Mouse (Mus musculus) E14TG2a.4 (cell line): ENCODE results near the gene Pabpc4.

ENCODE experiments used
- H3K27me3 ChIP-seq: 2 replicates; pipeline ENCODE4 v1.6.1; 2014; ENCODE audit warnings: low read length, control low read depth; ENCODE audit not compliant: insufficient read depth
- H3K36me3 ChIP-seq: 2 replicates; pipeline ENCODE4 v1.6.1; 2014; ENCODE audit warnings: low read length, control low read depth; ENCODE audit not compliant: insufficient read depth
- H3K4me1 ChIP-seq: replicated peaks from 2 replicates; pipeline ENCODE4 v1.6.1; 2014; ENCODE audit warnings: low read depth, low read length, control low read depth
- H3K4me3 ChIP-seq: replicated peaks from 2 replicates; pipeline ENCODE4 v1.5.1; 2014; ENCODE audit warnings: mild to moderate bottlenecking, low read length
- H3K9me3 ChIP-seq: 2 replicates; pipeline ENCODE4 v1.6.1; 2014; ENCODE audit warnings: low read length, control low read depth
- CTCF ChIP-seq: conservative IDR thresholded peaks from 2 replicates; pipeline ENCODE4 v1.5.1; 2014; ENCODE audit warnings: low read length
- NANOG ChIP-seq: IDR thresholded peaks from 2 replicates; pipeline ENCODE4 v1.6.1; 2014; ENCODE audit warnings: borderline replicate concordance, low read length, mixed read lengths
- POU5F1 ChIP-seq: IDR thresholded peaks from 2 replicates; pipeline ENCODE4 v1.6.1; 2014; ENCODE audit warnings: low read length, borderline replicate concordance

The Pabpc4 gene

DNA sequence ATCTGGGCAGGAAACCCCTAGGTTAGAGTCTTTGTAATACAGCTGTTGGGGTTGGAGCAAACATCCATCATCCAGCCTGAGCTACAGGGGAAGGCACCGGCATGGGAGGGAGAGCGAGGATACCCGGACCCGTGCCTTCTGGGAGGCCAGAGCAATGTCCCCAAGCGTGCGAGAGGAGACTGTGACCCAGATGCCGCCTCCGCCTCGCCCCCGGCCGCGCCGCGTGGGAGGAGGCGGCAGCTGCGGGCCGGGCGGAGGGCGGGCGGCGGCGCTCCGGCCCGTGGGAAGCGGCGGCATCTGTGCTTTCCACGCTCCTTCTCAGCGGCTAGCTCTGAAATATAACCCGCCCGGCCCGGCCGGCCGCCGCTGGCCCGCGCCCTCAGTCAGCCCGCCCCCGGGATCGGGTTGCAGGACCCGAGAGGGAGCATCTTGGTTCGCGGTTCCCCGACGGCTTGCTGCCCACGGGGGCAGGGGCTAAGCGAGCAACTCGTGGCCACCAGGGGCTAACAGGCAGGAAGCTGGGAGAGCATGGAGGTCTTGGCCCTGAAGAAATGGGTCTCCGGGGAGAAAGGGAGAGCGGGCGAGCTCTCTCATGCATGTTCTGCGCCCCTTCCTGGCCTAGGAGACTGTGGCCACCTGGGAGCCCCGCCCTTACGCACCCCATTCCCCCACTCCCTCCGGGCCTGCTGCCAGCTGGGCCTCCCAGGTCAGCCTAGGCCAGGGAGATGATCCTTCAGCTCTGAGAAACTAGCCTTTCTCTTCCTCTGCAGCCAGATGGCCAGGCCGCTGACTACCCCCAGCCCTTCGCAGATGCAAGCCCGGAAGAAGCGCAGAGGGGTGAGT, 22.6 kb upstream of the Pabpc4 start:
- Histone ChIP-seq H3K27me3 (peaks cover 94% of the 10 kb centered on the region), H3K4me3 (peak overlapping the region; percentile 76), H3K9me3 (0 out of 2 replicates have a peak, but pooled peaks cover 3% of the 10 kb centered on the region), H3K36me3 (no peaks in the 10 kb centered on the region), H3K4me1 (peaks cover 11% of the 10 kb centered on the region; the same call in 1 of the 2 replicates)
- TF ChIP-seq NANOG (no peak), CTCF (no peak), POU5F1 (no peak)

DNA sequence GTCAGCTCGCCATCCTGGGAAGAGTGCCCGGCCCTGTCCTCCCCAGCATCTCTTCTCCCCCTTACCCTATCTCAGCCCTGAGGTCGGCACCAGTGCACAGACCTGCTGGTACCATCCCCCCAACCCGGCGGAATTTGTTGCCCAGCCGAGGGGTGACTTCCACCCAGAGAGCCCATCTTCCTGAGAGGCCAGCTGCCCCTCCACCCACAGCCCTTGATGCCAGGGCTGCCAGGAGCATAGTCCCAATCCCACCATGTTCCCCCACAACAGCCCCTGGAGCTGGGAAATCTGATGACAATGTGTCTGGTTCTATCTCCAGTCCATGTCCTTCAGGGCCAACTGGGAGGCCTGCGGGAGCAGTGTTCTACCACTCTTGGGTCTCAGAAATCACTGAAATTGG, 15.9 kb upstream of the Pabpc4 start:
- H3K9me3 ChIP-seq, result no peaks in the 10 kb centered on the region
- H3K36me3 ChIP-seq, result no peaks in the 10 kb centered on the region
- H3K4me3 ChIP-seq, result no peak overlapping the region
- TF ChIP-seq POU5F1 (no peak), CTCF (no peak), NANOG (no peak)
- H3K27me3 ChIP-seq, result peaks cover 63% of the 10 kb centered on the region
- H3K4me1 ChIP-seq, result 0 out of 2 replicates have a peak, but pooled peaks cover 4% of the 10 kb centered on the region

DNA sequence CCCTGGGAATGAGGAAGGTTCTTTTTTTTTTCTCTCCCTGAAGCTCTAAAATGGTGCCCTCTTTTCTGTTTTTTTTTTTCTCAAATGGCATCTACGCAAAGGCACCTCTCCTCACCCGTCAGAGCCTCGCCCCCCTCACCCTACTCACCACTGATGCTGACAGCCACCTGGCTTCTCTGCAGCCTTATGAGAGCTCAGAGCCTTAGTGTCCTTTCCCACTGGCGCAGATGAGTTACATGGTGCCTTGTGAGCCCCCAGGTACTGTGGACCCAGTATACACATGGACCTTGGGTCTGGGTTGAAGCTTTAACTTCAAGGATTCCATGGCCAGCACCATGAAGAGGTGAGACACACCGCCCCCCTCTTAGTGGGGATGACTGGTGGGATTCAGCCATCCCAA, 15.5 kb upstream of the Pabpc4 start:
- no peak for TF ChIP-seq NANOG
- no peak for TF ChIP-seq CTCF
- TF ChIP-seq POU5F1, result no peak
- H3K4me1 ChIP-seq, result 0 out of 2 replicates have a peak, but pooled peaks cover 4% of the 10 kb centered on the region
- H3K9me3 ChIP-seq, result no peaks in the 10 kb centered on the region
- H3K36me3 ChIP-seq, result no peaks in the 10 kb centered on the region
- H3K4me3 ChIP-seq, result no peak overlapping the region
- H3K27me3 ChIP-seq, result peaks cover 58% of the 10 kb centered on the region

DNA sequence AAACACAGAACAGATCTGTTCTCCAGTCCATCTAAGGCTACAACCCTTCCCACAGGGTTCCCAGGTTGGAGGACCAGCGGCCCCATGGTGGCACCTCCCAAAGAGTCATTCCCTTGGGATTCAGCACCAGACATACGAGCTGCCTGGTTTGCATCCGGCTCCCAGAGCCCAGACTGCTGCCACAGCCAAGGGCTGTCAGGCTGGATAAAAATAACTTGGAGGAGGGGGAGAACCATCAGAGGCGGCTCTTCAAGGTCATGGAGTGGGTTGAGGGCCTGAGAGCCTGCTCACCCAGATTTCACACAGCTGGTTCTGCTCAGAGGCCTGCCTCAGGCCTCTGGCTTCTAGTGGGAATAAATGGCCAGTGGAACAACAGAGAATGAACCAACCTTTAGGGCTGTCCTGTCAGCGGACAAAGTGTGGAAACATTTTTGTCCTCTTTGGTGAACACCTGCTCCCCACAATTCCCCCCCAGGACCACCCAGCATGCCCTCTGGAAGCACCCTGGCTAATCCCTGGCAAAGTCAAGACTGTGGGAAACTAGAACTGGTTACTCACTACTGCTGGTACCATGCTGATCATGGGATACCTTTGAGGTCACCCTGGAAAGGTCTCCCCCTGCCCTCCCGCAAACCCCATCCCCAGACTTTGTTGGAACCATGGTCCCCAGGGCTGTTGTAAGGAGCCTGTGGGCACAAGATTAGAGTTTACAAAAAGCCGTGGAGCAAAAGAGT, 14.8 kb upstream of the Pabpc4 start:
- TF ChIP-seq NANOG (no peak), CTCF (no peak), POU5F1 (no peak)
- H3K4me1 ChIP-seq, result 0 out of 2 replicates have a peak, but pooled peaks cover 4% of the 10 kb centered on the region

DNA sequence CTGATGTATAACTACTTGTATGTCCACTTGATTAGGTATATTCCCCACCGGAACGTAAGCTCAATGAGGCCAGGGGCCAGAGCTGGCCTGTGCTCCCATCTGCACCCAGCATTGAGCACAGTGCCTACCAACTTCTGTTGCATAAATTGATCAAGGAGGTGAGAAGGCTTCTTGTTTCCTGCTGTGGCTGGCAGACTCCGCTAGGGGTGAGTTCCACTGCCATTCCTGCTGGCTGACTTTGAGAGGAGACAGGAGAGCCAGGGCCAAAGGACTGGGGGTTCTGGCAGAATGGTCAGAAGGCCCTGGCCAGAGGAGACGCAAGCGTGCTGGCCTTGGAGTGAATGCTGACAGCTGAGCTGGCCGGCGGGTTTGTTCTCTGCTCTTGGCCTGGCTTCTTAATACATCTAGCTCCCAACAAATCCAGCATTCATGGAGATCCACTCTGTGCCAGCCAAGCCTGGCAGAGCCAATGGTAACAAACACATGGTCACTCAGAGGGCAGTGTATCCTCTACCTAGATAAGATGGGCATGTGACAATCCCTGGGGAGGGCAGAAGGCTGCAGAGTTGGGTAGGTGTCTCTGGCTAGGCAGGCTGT, 13.1 kb upstream of the Pabpc4 start:
- TF ChIP-seq NANOG (no peak), CTCF (no peak), POU5F1 (no peak)

More for the DNA sequence above, 14.8 kb upstream of the Pabpc4 start:
- Histone ChIP-seq H3K27me3 (peaks cover 52% of the 10 kb centered on the region), H3K36me3 (no peaks in the 10 kb centered on the region), H3K9me3 (no peaks in the 10 kb centered on the region), H3K4me3 (no peak overlapping the region)

DNA sequence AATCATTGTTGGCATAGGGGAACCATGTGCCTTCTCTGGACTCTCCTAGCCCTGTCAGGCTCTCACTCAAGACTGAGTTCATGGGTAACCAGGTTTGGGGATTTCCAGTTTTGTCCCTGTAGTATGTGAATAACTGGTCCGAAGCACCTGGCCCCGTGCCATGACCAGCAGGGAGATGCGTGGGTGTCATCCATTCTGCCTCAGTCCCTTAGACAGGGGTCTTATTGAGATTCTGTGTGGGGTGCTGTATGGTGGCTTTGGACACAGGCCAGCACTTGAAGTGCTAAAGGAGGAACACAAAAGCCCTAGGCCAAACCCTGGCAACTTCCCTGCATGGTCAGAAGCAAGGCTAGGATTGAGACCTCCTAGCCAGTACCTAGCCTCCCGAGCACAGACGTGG, 9.9 kb upstream of the Pabpc4 start:
- Histone ChIP-seq H3K9me3 (no peaks in the 10 kb centered on the region), H3K4me3 (no peak overlapping the region), H3K27me3 (peaks cover 20% of the 10 kb centered on the region; the same call in 1 of the 2 replicates), H3K4me1 (0 out of 2 replicates have a peak, but pooled peaks cover 1% of the 10 kb centered on the region), H3K36me3 (no peaks in the 10 kb centered on the region)
- no peak for TF ChIP-seq POU5F1
- no peak for TF ChIP-seq NANOG
- no peak for TF ChIP-seq CTCF

More for the DNA sequence above, 13.1 kb upstream of the Pabpc4 start:
- Histone ChIP-seq H3K27me3 (peaks cover 36% of the 10 kb centered on the region), H3K4me3 (no peak overlapping the region), H3K4me1 (0 out of 2 replicates have a peak, but pooled peaks cover 4% of the 10 kb centered on the region), H3K9me3 (no peaks in the 10 kb centered on the region), H3K36me3 (no peaks in the 10 kb centered on the region)

DNA sequence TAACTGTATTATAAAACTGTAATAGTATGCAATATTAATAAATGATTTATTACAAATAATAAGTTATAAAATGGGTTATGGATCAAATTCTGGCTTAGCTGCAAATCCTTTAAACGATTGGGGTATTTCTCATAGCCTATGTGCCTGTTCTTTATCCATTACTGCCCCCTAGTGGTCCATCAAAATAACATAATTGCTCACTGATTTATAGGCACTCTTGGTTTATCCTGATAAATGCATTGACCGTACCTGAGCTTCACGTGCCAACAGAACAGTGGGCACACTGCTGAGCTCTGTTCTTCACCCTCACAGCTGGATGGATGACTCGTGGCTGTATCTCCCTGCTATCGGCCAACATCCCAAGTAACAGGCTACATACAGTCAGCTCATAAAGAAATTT, 7.5 kb upstream of the Pabpc4 start:
- no peak for TF ChIP-seq POU5F1
- TF ChIP-seq CTCF, result peak; percentile 58

More for the DNA sequence above, 7.5 kb upstream of the Pabpc4 start:
- Histone ChIP-seq H3K27me3 (peaks cover 3% of the 10 kb centered on the region; the same call in 1 of the 2 replicates), H3K9me3 (no peaks in the 10 kb centered on the region), H3K36me3 (no peaks in the 10 kb centered on the region), H3K4me3 (no peak overlapping the region), H3K4me1 (no peaks in the 10 kb centered on the region)
